Mouse (Mus musculus) hindbrain, embryonic 13.5 days (tissue): ENCODE results near the gene Gdf11. TPM values are rescaled to one million over a fixed set of nuclear protein-coding genes. Genes with fewer than 3 reads are reported as not detected.

ENCODE experiments used
- ATAC-seq: fragments of 200-750 bp; cut with Nextera tagmentation; 2 replicates; pipeline ENCODE4 v1.8.0; 2017; ENCODE audit warnings: moderate TSS enrichment; ENCODE audit not compliant: low FRiP score
- H3K27ac ChIP-seq: fragments of 300-500 bp; sonication (generic); 2 replicates; pipeline ENCODE4 v1.5.1; 2015; ENCODE audit warnings: inconsistent platforms, mild to moderate bottlenecking, moderate library complexity
- H3K27me3 ChIP-seq: fragments of 300-500 bp; sonication (generic); 2 replicates; pipeline ENCODE4 v1.6.1; 2015; ENCODE audit warnings: mild to moderate bottlenecking, inconsistent platforms
- H3K36me3 ChIP-seq: fragments of 300-500 bp; sonication (generic); 2 replicates; pipeline ENCODE4 v1.6.1; 2015; ENCODE audit warnings: mild to moderate bottlenecking, inconsistent platforms
- H3K4me1 ChIP-seq: fragments of 300-500 bp; sonication (generic); replicated peaks from 2 replicates; pipeline ENCODE4 v1.6.1; 2015; ENCODE audit warnings: inconsistent platforms
- H3K4me2 ChIP-seq: fragments of 300-500 bp; sonication (generic); 2 replicates; pipeline ENCODE4 v1.6.1; 2015; ENCODE audit warnings: inconsistent platforms, mild to moderate bottlenecking, moderate library complexity
- H3K4me3 ChIP-seq: fragments of 300-500 bp; sonication (generic); 2 replicates; pipeline ENCODE4 v1.5.1; 2015; ENCODE audit warnings: mild to moderate bottlenecking, inconsistent platforms
- H3K9ac ChIP-seq: fragments of 300-500 bp; sonication (generic); 2 replicates; pipeline ENCODE4 v1.6.1; 2015; ENCODE audit warnings: mild to moderate bottlenecking, inconsistent platforms
- H3K9me3 ChIP-seq: fragments of 300-500 bp; sonication (generic); 2 replicates; pipeline ENCODE4 v1.6.1; 2016; ENCODE audit warnings: inconsistent platforms
- WGBS: fragments of 180-500 bp; shearing (Covaris S2); methylation state at CpG from one replicate; pipeline ENCODE4 v1.1.7; 2015; 5-methylcytosine and 5-hydroxymethylcytosine counted together
- polyA plus RNA-seq: library from polyadenylated mRNA; unstranded; fragments of >200 nt; fragmentation: Nextera tagmentation; extraction: Ambion mirVana; gene quantifications from 2 replicates; pipeline ENCODE4 v1.2.1, GENCODE M21; 2015

The Gdf11 gene
- polyA plus RNA-seq, 1 experiment from 2014 or later, result 10.2 TPM

GRCm38 (mm10) chr10:128902409-128902988 is 11.0 kb upstream of the Gdf11 start:
- 0 out of 2 replicates have a peak, but pooled peaks cover 5% of the 10 kb centered on the region for H3K27me3 ChIP-seq
- no peaks in the 10 kb centered on the region for H3K36me3 ChIP-seq
- no peak for ATAC-seq
- H3K4me1 ChIP-seq, result no peaks in the 10 kb centered on the region
- H3K4me2 ChIP-seq, result no peak overlapping the region
- H3K4me3 ChIP-seq, result no peak overlapping the region
- H3K27ac ChIP-seq, result no peak overlapping the region
- WGBS, result 80% methylated on average over 3 of the region's 3 CpGs
- no peaks in the 10 kb centered on the region for H3K9me3 ChIP-seq
- H3K9ac ChIP-seq, result no peak overlapping the region

- H3K4me1 ChIP-seq, result 0 out of 2 replicates have a peak, but pooled peaks cover 7% of the 10 kb centered on the region
- no peaks in the 10 kb centered on the region for H3K36me3 ChIP-seq
- H3K4me2 ChIP-seq, result no peak overlapping the region
- H3K27ac ChIP-seq, result no peak overlapping the region
- no peak for ATAC-seq
- peaks cover 14% of the 10 kb centered on the region for H3K27me3 ChIP-seq
- no peak overlapping the region for H3K9ac ChIP-seq
- 84% methylated on average over 1 of the region's 1 CpGs for WGBS
- H3K9me3 ChIP-seq, result no peaks in the 10 kb centered on the region
- H3K4me3 ChIP-seq, result no peak overlapping the region
Measured at GRCm38 (mm10) chr10:128901409-128901808, 9.9 kb upstream of the Gdf11 start.

- Histone ChIP-seq H3K27ac (no peak within 1 kb of the TSS), H3K4me1 (peaks cover 14% of the 10 kb centered on the region), H3K4me3 (no peak within 1 kb of the TSS), H3K4me2 (no peak within 1 kb of the TSS), H3K9ac (no peak within 1 kb of the TSS), H3K36me3 (no peaks in the 10 kb centered on the region), H3K9me3 (no peaks in the 10 kb centered on the region), H3K27me3 (peaks cover 21% of the 10 kb centered on the region)
- ATAC-seq, result no peak
- WGBS, result 85% methylated on average over 3 of the region's 3 CpGs
Measured at GRCm38 (mm10) chr10:128900698-128901097, 9.2 kb upstream of the Gdf11 start, which contains the start of gene Cd63. Gene Cd63, plus strand, starts transcription at chr10:128900989.

- Histone ChIP-seq H3K4me1 (peaks cover 15% of the 10 kb centered on the region), H3K9ac (no peak overlapping the region), H3K9me3 (no peaks in the 10 kb centered on the region), H3K4me2 (no peak overlapping the region), H3K4me3 (no peak overlapping the region), H3K27me3 (peaks cover 22% of the 10 kb centered on the region), H3K27ac (no peak overlapping the region), H3K36me3 (no peaks in the 10 kb centered on the region)
- no peak for ATAC-seq
- 85% methylated on average over 6 of the region's 6 CpGs for WGBS
Measured at GRCm38 (mm10) chr10:128899759-128900490, 8.4 kb upstream of the Gdf11 start.

- Histone ChIP-seq H3K27me3 (peaks cover 29% of the 10 kb centered on the region), H3K4me1 (peaks cover 22% of the 10 kb centered on the region), H3K4me3 (no peak overlapping the region), H3K27ac (no peak overlapping the region), H3K36me3 (no peaks in the 10 kb centered on the region), H3K9ac (no peak overlapping the region), H3K4me2 (no peak overlapping the region), H3K9me3 (no peaks in the 10 kb centered on the region)
- no peak for ATAC-seq
- 26% methylated on average over 1 of the region's 1 CpGs for WGBS
Measured at GRCm38 (mm10) chr10:128897501-128897900, 6.0 kb upstream of the Gdf11 start.

- ATAC-seq, result no peak
- peaks cover 24% of the 10 kb centered on the region for H3K4me1 ChIP-seq
- peaks cover 29% of the 10 kb centered on the region for H3K27me3 ChIP-seq
- no peaks in the 10 kb centered on the region for H3K9me3 ChIP-seq
- WGBS, result 40% methylated on average over 1 of the region's 1 CpGs
- H3K4me2 ChIP-seq, result peak overlapping the region; percentile 37
- peak overlapping the region; percentile 14; the same call in 1 of the 2 replicates for H3K4me3 ChIP-seq
- H3K36me3 ChIP-seq, result no peaks in the 10 kb centered on the region
- no peak overlapping the region for H3K27ac ChIP-seq
- no peak overlapping the region for H3K9ac ChIP-seq
Measured at GRCm38 (mm10) chr10:128896807-128897206, 5.3 kb upstream of the Gdf11 start.

- no peaks in the 10 kb centered on the region for H3K36me3 ChIP-seq
- 2% methylated on average over 17 of the region's 17 CpGs for WGBS
- no peak overlapping the region for H3K27ac ChIP-seq
- peak overlapping the region; percentile 37 for H3K4me2 ChIP-seq
- peak overlapping the region; percentile 14 for H3K4me3 ChIP-seq
- H3K27me3 ChIP-seq, result peaks cover 29% of the 10 kb centered on the region
- 0 out of 2 replicates have a peak overlapping the region, but pooled peaks have one; percentile 35 for H3K9ac ChIP-seq
- no peaks in the 10 kb centered on the region for H3K9me3 ChIP-seq
- ATAC-seq, result peak; percentile 50
- peaks cover 24% of the 10 kb centered on the region for H3K4me1 ChIP-seq
Measured at GRCm38 (mm10) chr10:128895952-128896693, 4.6 kb upstream of the Gdf11 start.

GRCm38 (mm10) chr10:128895437-128895836 is 3.9 kb upstream of the Gdf11 start:
- Histone ChIP-seq H3K27me3 (peaks cover 29% of the 10 kb centered on the region), H3K4me1 (peaks cover 30% of the 10 kb centered on the region), H3K27ac (no peak overlapping the region), H3K4me3 (no peak overlapping the region), H3K9me3 (no peaks in the 10 kb centered on the region), H3K4me2 (peak overlapping the region; percentile 37; the same call in 1 of the 2 replicates), H3K36me3 (no peaks in the 10 kb centered on the region), H3K9ac (no peak overlapping the region)
- under 1% methylated on average over 9 of the region's 9 CpGs for WGBS
- ATAC-seq, result 0 out of 2 replicates have a peak, but pooled peaks have one; percentile 6

GRCm38 (mm10) chr10:128892246-128892645 is 728 bp upstream of the Gdf11 start:
- Histone ChIP-seq H3K27ac (peak overlapping the region; percentile 97), H3K9ac (peak overlapping the region; percentile 88), H3K9me3 (no peaks in the 10 kb centered on the region), H3K4me2 (peak overlapping the region; percentile 91), H3K36me3 (peaks cover 9% of the 10 kb centered on the region), H3K27me3 (peaks cover 24% of the 10 kb centered on the region), H3K4me1 (peaks cover 59% of the 10 kb centered on the region), H3K4me3 (peak overlapping the region; percentile 82)
- ATAC-seq, result peak; percentile 18
- 1% methylated on average over 9 of the region's 9 CpGs for WGBS

GRCm38 (mm10) chr10:128890383-128891295 is 879 bp downstream of the Gdf11 start:
- Histone ChIP-seq H3K27me3 (peaks cover 8% of the 10 kb centered on the region), H3K4me3 (peak overlapping the region; percentile 82), H3K9ac (peak overlapping the region; percentile 88), H3K9me3 (no peaks in the 10 kb centered on the region), H3K4me1 (peaks cover 55% of the 10 kb centered on the region), H3K27ac (peak overlapping the region; percentile 97), H3K36me3 (peaks cover 24% of the 10 kb centered on the region), H3K4me2 (peak overlapping the region; percentile 91)
- ATAC-seq, result peak; percentile 21
- under 1% methylated on average over 40 of the region's 40 CpGs for WGBS

GRCm38 (mm10) chr10:128889846-128890245 is 1.7 kb downstream of the Gdf11 start:
- H3K4me1 ChIP-seq, result peaks cover 55% of the 10 kb centered on the region
- H3K9me3 ChIP-seq, result no peaks in the 10 kb centered on the region
- WGBS, result 9% methylated on average over 1 of the region's 2 CpGs
- peak overlapping the region; percentile 91 for H3K4me2 ChIP-seq
- H3K4me3 ChIP-seq, result peak overlapping the region; percentile 82
- H3K27me3 ChIP-seq, result peaks cover 7% of the 10 kb centered on the region
- no peak for ATAC-seq
- H3K27ac ChIP-seq, result peak overlapping the region; percentile 97
- H3K9ac ChIP-seq, result peak overlapping the region; percentile 88
- H3K36me3 ChIP-seq, result peaks cover 32% of the 10 kb centered on the region
